Mouse (Mus musculus): ENCODE results near the gene Fem1a.

Fem1a gene

DNA sequence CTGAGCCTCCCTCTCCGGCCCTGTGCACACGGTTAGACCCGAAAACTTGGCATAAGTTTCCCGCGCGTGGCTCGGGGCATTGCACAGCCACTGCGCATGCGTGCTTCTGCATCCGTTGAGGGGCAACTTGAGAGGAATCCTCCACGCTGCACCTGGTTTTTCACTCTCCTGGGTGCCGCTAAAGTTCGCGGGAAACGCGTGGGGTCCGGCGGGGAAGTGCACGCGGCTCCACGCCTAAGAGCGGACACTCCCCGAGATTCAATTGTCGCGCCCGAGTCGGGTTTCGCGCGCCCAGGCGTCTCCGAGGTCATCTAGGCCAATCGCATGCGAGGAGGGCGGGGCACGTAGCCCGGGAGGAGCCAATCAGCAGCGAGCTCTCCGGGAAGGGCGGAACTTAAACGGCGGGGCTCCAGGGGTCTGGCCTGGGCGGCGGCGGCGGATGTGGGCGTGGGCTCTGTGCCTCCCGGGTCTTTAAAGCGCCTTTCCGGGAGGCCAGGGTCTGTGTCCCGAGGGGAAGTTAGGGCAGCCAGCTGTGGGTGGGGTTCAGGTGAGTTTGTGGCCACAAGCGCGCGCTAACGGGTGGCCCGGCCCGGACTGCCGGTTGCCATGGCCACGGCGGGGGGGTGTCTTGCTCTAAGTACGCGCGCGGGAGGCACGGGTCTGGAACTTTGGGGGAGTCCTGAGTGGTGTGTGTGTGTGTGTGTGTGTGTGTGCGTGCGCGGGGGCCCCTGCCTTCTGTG lies 47.4 kb downstream of the Fem1a start:
- peak; percentile 94 for DNase-seq (ENCODE audit: low spot score)

DNA sequence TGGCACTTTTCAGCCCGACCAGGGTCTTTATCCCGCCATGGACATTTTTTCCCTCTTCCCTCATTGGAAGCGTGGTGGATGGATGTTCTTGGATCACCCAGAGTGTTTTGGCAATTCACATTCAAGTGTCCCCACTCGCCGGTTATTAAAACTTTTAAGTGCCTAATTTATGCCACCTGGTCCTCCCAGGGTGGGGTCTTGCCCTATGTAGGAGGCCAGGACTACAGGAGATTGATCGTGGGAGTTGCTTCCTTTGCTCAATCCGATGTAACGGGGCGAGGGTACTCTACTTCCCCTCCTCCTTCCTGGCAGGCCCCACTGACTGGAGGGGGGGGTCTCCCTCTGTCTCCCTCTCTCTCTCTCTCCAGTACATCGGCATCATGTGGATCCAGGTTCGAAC lies 48.1 kb downstream of the Fem1a start:
- no peak for DNase-seq (ENCODE audit: low spot score)

DNA sequence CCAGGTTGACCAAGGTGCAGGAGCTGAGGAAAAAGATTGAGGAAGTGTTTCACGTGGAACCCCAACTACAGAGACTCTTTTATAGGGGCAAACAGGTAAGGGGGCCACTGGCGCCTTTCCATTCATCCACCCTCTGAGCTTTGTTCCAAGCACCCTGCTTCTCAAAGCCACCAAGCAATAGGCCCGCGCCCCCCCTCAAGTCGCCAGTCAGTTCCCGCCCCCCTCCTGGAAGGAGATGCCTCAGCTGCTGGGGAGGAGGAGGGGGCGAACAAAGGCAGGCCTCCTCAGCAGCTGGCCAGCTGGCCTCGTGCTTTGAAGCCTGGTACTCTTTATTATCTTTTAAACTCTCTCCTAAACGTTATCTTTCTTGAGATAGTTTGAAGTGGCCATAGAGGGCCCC lies 48.5 kb downstream of the Fem1a start:
- no peak for DNase-seq (ENCODE audit: low spot score)

DNA sequence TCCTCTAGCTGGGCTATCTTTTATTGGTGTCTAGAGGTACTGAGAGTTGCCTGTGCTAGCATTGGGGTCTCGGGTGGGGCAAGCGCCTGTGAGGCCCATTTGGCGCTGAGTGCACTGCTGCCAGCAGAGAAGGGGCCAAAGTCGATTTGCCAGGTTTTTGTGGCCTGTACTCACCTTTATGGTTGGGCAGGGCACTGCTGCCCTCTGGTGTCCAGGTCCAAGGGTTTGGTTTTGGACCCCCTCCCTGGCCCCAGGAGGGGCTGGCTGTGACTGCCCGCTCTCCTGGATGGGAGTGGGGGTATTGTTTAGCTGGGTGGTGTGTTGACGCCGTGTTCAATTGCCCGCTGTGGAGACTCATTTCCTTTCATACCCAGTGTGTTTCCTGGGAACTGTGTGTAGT lies 49.2 kb downstream of the Fem1a start:
- no peak for DNase-seq (ENCODE audit: low spot score)

DNA sequence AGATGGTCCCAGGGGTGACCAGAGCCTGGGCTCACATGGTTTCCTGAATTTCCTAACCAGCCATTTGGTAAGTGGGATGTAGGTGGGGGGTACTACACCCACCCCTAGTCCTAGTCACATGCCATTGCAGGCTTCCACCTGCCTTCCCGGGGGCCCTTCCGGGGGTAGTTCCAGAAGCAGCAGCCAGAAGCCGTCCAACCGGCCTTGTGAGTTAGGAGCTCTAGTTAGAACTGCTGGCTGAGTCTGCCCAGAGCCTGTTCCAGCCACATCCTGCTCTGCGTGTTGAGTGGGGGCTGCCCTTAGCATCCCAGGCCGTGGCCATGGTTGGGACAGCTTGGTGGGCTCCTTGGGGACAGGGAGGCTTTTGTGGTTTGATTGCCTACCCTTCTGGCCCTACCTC lies 51.5 kb downstream of the Fem1a start:
- DNase-seq (ENCODE audit: low spot score): no peak

DNA sequence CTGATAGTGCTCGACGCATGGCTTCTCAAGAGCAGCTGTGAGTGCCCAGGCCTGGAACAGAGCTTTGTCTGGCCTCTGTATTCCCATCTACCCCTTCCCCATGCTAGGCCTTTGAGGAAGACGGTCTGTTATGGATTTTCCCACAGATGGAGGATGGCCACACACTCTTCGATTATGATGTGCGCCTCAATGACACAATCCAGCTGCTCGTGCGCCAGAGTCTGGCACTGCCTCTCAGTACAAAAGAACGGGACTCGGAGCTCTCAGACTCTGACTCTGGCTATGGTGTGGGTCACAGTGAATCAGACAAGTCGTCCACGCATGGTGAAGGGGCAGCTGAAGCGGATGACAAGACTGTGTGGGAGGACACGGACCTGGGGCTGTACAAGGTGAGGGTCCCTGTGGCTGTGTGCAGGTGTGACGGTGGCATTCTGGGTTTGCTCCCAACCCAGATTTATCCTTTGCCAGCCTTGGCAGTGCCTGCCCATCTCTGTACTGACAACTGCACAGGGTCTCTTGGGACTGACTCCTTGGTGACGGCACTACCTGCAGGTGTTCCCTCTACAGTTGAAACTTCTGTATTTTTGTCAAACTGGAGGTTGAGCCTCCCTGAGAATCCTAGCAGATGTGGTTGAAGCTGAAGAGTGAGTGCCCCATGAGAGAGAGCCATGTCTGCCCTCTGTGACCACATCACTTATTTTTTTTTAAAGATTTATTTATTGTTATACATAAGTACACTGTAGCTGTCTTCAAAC lies 52.8 kb downstream of the Fem1a start:
- DNase-seq (ENCODE audit: low spot score): no peak

Data from adipocyte (in vitro differentiated cells).